In the genomic region with DNA sequence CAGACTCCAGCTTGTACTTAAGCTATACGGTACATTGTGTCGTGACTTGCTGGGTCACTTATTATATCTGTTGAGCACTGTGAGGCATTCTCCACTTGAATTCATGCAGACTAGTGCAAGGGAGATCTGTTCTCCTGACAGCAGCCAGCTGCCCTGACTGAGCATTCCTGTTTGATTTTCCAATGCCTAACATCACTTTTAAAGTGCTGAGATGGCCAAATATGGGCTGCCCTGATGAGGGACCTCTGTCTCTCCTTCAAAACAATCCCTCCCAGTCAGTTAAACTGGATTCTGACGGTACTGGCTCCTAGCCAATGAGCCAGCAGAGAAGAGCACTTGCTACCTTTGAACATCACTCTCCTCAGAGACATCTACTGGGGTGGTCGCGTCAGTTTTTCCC, we compare ENCODE assay signal across 23 mouse cellular contexts. TPM values are rescaled to one million over a fixed set of nuclear protein-coding genes. Genes with fewer than 3 reads are reported as not detected.
DNase-seq lines count a peak whose midpoint lies in the region; ATAC-seq lines count a peak whose summit lies in the region.
"Had no signal": no experiment of that assay in that cellular context is flagged by ENCODE, and none has a peak within 500 bp of the region (broad histone marks: within the 10 kb centered on the region; RNA-seq: fewer than 3 reads in every experiment).

No protein-coding gene starts in this region.

- no peak overlapping the region for H3K4me3 ChIP-seq in embryonic facial prominence, embryonic 14.5 days (ENCODE audit: low read depth, low read length)
- H3K4me3 ChIP-seq in embryonic facial prominence, embryonic 10.5 days, result no peak overlapping the region
- H3K4me3 ChIP-seq in midbrain, embryonic 14.5 days (replicated peaks; ENCODE audit: low read depth, low read length), result no peak overlapping the region
- no peak overlapping the region for H3K4me3 ChIP-seq in midbrain, embryonic 11.5 days (ENCODE audit: low read depth, low read length)
- H3K4me3 ChIP-seq: forebrain, embryonic 12.5 days; hindbrain, embryonic 15.5 days; left cerebral cortex, adult 2 months; midbrain, embryonic 12.5 days; neural tube, embryonic 13.5 days had no signal

- 57% methylated on average over 5 of the region's 5 CpGs for WGBS in embryonic facial prominence, embryonic 14.5 days
- 75% methylated on average over 5 of the region's 5 CpGs for WGBS in embryonic facial prominence, embryonic 10.5 days
- WGBS in midbrain, embryonic 14.5 days, result 71% methylated on average over 5 of the region's 5 CpGs
- 81% methylated on average over 5 of the region's 5 CpGs for WGBS in midbrain, embryonic 11.5 days

- H3K27ac ChIP-seq in embryonic facial prominence, embryonic 14.5 days (replicated peaks; ENCODE audit: low read depth, low read length), result no peak overlapping the region
- H3K27ac ChIP-seq in embryonic facial prominence, embryonic 10.5 days (replicated peaks), result no peak overlapping the region
- H3K27ac ChIP-seq in midbrain, embryonic 14.5 days (replicated peaks; ENCODE audit: low read depth, low read length), result no peak overlapping the region
- no peak overlapping the region for H3K27ac ChIP-seq in midbrain, embryonic 11.5 days (ENCODE audit: low read depth, low read length)
- H3K27ac ChIP-seq: forebrain, embryonic 12.5 days; hindbrain, embryonic 15.5 days; left cerebral cortex, adult 2 months; macrophage; midbrain, embryonic 12.5 days; neural tube, embryonic 13.5 days had no signal

- peak; percentile 8 for DNase-seq in embryonic facial prominence, embryonic 14.5 days (ENCODE audit: low spot score)
- no peak for DNase-seq in embryonic facial prominence, embryonic 10.5 days (ENCODE audit: low spot score)
- peak; percentile 37 for DNase-seq in kidney, postnatal 10 days
- no peak for DNase-seq in kidney, postnatal 25 days
- peak; percentile 21 for DNase-seq in midbrain, embryonic 14.5 days
- DNase-seq in midbrain, embryonic 11.5 days (ENCODE audit: low spot score, missing footprints), result no peak
- peak; percentile 20 for DNase-seq in lung, postnatal 36 days
- DNase-seq in thymus, postnatal 25 days, result no peak
- DNase-seq: adrenal gland, postnatal 14 days; cerebellum, adult 11 months; heart, adult 11 months; heart, postnatal 4 days; kidney, adult 2 months; layer of hippocampus, adult 9-11 months; thymus, adult 2 months had no signal

- H3K4me1 ChIP-seq in embryonic facial prominence, embryonic 14.5 days (ENCODE audit: control insufficient read depth, insufficient read depth, low read length), result peaks cover 12% of the 10 kb centered on the region
- peaks cover 10% of the 10 kb centered on the region; the same call in 1 of the 2 replicates for H3K4me1 ChIP-seq in embryonic facial prominence, embryonic 10.5 days
- no peaks in the 10 kb centered on the region for H3K4me1 ChIP-seq in midbrain, embryonic 14.5 days (ENCODE audit: control insufficient read depth, insufficient read depth, low read length)
- peaks cover 3% of the 10 kb centered on the region; the same call in 1 of the 2 replicates for H3K4me1 ChIP-seq in midbrain, embryonic 11.5 days (ENCODE audit: control insufficient read depth, insufficient read depth, low read length)
- H3K4me1 ChIP-seq: hindbrain, embryonic 15.5 days; neural tube, embryonic 13.5 days had no signal

- no peaks in the 10 kb centered on the region for H3K27me3 ChIP-seq in embryonic facial prominence, embryonic 14.5 days (replicated peaks; ENCODE audit: control insufficient read depth, insufficient read depth, low read length)
- no peaks in the 10 kb centered on the region for H3K27me3 ChIP-seq in embryonic facial prominence, embryonic 10.5 days (replicated peaks; ENCODE audit: low read depth, poor library complexity, severe bottlenecking)
- no peaks in the 10 kb centered on the region for H3K27me3 ChIP-seq in midbrain, embryonic 14.5 days (ENCODE audit: control insufficient read depth, insufficient read depth, low read length)
- no peaks in the 10 kb centered on the region for H3K27me3 ChIP-seq in midbrain, embryonic 11.5 days (ENCODE audit: control insufficient read depth, insufficient read depth, low read length)
- H3K27me3 ChIP-seq: forebrain, embryonic 12.5 days; hindbrain, embryonic 15.5 days; midbrain, embryonic 12.5 days; neural tube, embryonic 13.5 days had no signal

- no peak for ATAC-seq in embryonic facial prominence, embryonic 14.5 days (ENCODE audit: low read depth)
- no peak for ATAC-seq in midbrain, embryonic 14.5 days (ENCODE audit: low FRiP score, low TSS enrichment)
- no peak for ATAC-seq in midbrain, embryonic 11.5 days (ENCODE audit: low FRiP score)

- H3K9me3 ChIP-seq in embryonic facial prominence, embryonic 14.5 days (ENCODE audit: control insufficient read depth, low read length), result no peaks in the 10 kb centered on the region
- H3K9me3 ChIP-seq in embryonic facial prominence, embryonic 10.5 days, result no peaks in the 10 kb centered on the region
- H3K9me3 ChIP-seq in midbrain, embryonic 14.5 days (ENCODE audit: control insufficient read depth, low read length), result no peaks in the 10 kb centered on the region
- H3K9me3 ChIP-seq in midbrain, embryonic 11.5 days (ENCODE audit: control insufficient read depth, low read length), result no peaks in the 10 kb centered on the region
- H3K9me3 ChIP-seq: forebrain, embryonic 12.5 days; G1E; hindbrain, embryonic 15.5 days; midbrain, embryonic 12.5 days; neural tube, embryonic 13.5 days had no signal

- H3K9ac ChIP-seq in embryonic facial prominence, embryonic 14.5 days (ENCODE audit: low read depth, low read length), result no peak overlapping the region
- no peak overlapping the region for H3K9ac ChIP-seq in midbrain, embryonic 14.5 days (replicated peaks; ENCODE audit: low read length)
- no peak overlapping the region for H3K9ac ChIP-seq in midbrain, embryonic 11.5 days (ENCODE audit: low read length)
- H3K9ac ChIP-seq: forebrain, embryonic 12.5 days; hindbrain, embryonic 15.5 days; midbrain, embryonic 12.5 days; neural tube, embryonic 13.5 days had no signal

- H3K4me2 ChIP-seq in embryonic facial prominence, embryonic 14.5 days (ENCODE audit: low read depth, low read length), result no peak overlapping the region
- no peak overlapping the region for H3K4me2 ChIP-seq in midbrain, embryonic 14.5 days (ENCODE audit: low read length)
- no peak overlapping the region for H3K4me2 ChIP-seq in midbrain, embryonic 11.5 days
- H3K4me2 ChIP-seq: forebrain, embryonic 12.5 days; hindbrain, embryonic 15.5 days; liver, embryonic 11.5 days; midbrain, embryonic 12.5 days; neural tube, embryonic 13.5 days had no signal

- H3K36me3 ChIP-seq in embryonic facial prominence, embryonic 14.5 days (ENCODE audit: control insufficient read depth, insufficient read depth, low read length), result no peaks in the 10 kb centered on the region
- no peaks in the 10 kb centered on the region for H3K36me3 ChIP-seq in embryonic facial prominence, embryonic 10.5 days (replicated peaks)
- no peaks in the 10 kb centered on the region for H3K36me3 ChIP-seq in midbrain, embryonic 14.5 days (ENCODE audit: control insufficient read depth, insufficient read depth, low read length)
- no peaks in the 10 kb centered on the region for H3K36me3 ChIP-seq in midbrain, embryonic 11.5 days (ENCODE audit: control insufficient read depth, insufficient read depth, low read length)
- H3K36me3 ChIP-seq: forebrain, embryonic 12.5 days; G1E; hindbrain, embryonic 15.5 days; midbrain, embryonic 12.5 days; neural tube, embryonic 13.5 days had no signal

RNA-seq across cellular contexts. Expression of a gene that starts 57.6 kb away (rescaled TPM):
- 8.0 and 8.9 TPM in 2 replicates for polyA plus RNA-seq in embryonic facial prominence, embryonic 14.5 days (2014; fragmentation: Nextera tagmentation; extraction: Ambion mirVana)
- 4.0 and 5.3 TPM in 2 replicates for polyA plus RNA-seq in embryonic facial prominence, embryonic 10.5 days (2016; fragmentation: Nextera tagmentation; extraction: Ambion mirVana)
- polyA plus RNA-seq in midbrain, embryonic 14.5 days (2014; fragmentation: Nextera tagmentation; extraction: Ambion mirVana), result 7.0 and 8.0 TPM in 2 replicates
- polyA plus RNA-seq in midbrain, embryonic 11.5 days (2014; fragmentation: Nextera tagmentation; extraction: Ambion mirVana), result 5.5 and 7.4 TPM in 2 replicates
- polyA plus RNA-seq: G1E had no signal

Comparison
In these comparisons a context has a peak if more than half of its experiments do, and no peak if none do; other contexts are left out.
1. DNase-seq: peak in embryonic facial prominence, embryonic 14.5 days (single experiment), kidney, postnatal 10 days (single experiment), midbrain, embryonic 14.5 days (single experiment) and lung, postnatal 36 days (single experiment); none in embryonic facial prominence, embryonic 10.5 days (single experiment), kidney, postnatal 25 days (0 of 2), midbrain, embryonic 11.5 days (single experiment) and thymus, postnatal 25 days (single experiment).